Mouse (Mus musculus): ENCODE data around the gene Trpm4. TPM values are rescaled to one million over a fixed set of nuclear protein-coding genes. Genes with fewer than 3 reads are reported as not detected.

Trpm4 gene
- polyA plus RNA-seq, 1 experiment from 2014 or later = 3.9 TPM

- ATAC-seq (replicated peaks; ENCODE audit: low FRiP score) = no peak
- Histone ChIP-seq H3K36me3 (ENCODE audit: control insufficient read depth, insufficient read depth, low read length) (no peaks in the 10 kb centered on the region; the same call in 1 of the 2 replicates), H3K4me3 (ENCODE audit: low read depth, low read length) (no peak overlapping the region), H3K27ac (ENCODE audit: low read depth, low read length) (no peak overlapping the region), H3K27me3 (replicated peaks; ENCODE audit: control insufficient read depth, insufficient read depth, low read length) (no peaks in the 10 kb centered on the region), H3K9me3 (ENCODE audit: control insufficient read depth, low read length) (no peaks in the 10 kb centered on the region), H3K9ac (ENCODE audit: low read depth, low read length) (no peak overlapping the region), H3K4me2 (no peak overlapping the region), H3K4me1 (replicated peaks; ENCODE audit: control insufficient read depth, insufficient read depth, low read length) (0 out of 2 replicates have a peak, but pooled peaks cover 2% of the 10 kb centered on the region)
- DNase-seq (ENCODE audit: low spot score) = no peak
- 44% methylated on average over 8 of the region's 8 CpGs for WGBS
Measured at GRCm38 (mm10) chr7:45312023-45312422, 21.6 kb downstream of the Trpm4 start.

GRCm38 (mm10) chr7:45309455-45309854, 24.1 kb downstream of the Trpm4 start:
- no peak overlapping the region for H3K27ac ChIP-seq (ENCODE audit: low read depth, low read length)
- DNase-seq (ENCODE audit: low spot score) (no peak), ATAC-seq (replicated peaks; ENCODE audit: low FRiP score) (no peak)
- no peak overlapping the region for H3K4me2 ChIP-seq
- 14% methylated on average over 9 of the region's 9 CpGs for WGBS
- no peak overlapping the region for H3K9ac ChIP-seq (ENCODE audit: low read depth, low read length)
- no peaks in the 10 kb centered on the region; the same call in 1 of the 2 replicates for H3K27me3 ChIP-seq (replicated peaks; ENCODE audit: control insufficient read depth, insufficient read depth, low read length)
- H3K9me3 ChIP-seq (ENCODE audit: control insufficient read depth, low read length) = no peaks in the 10 kb centered on the region
- H3K36me3 ChIP-seq (ENCODE audit: control insufficient read depth, insufficient read depth, low read length) = no peaks in the 10 kb centered on the region; the same call in 1 of the 2 replicates
- H3K4me1 ChIP-seq (replicated peaks; ENCODE audit: control insufficient read depth, insufficient read depth, low read length) = 0 out of 2 replicates have a peak, but pooled peaks cover 2% of the 10 kb centered on the region
- no peak overlapping the region for H3K4me3 ChIP-seq (ENCODE audit: low read depth, low read length)

GRCm38 (mm10) chr7:45308551-45309240, 24.9 kb downstream of the Trpm4 start:
- 52% methylated on average over 15 of the region's 15 CpGs for WGBS
- 0 out of 2 replicates have a peak overlapping the region, but pooled peaks have one; percentile 12 for H3K4me2 ChIP-seq
- H3K9ac ChIP-seq (ENCODE audit: low read depth, low read length) = no peak overlapping the region
- H3K27me3 ChIP-seq (replicated peaks; ENCODE audit: control insufficient read depth, insufficient read depth, low read length) = no peaks in the 10 kb centered on the region; the same call in 1 of the 2 replicates
- H3K4me1 ChIP-seq (replicated peaks; ENCODE audit: control insufficient read depth, insufficient read depth, low read length) = 0 out of 2 replicates have a peak, but pooled peaks cover 2% of the 10 kb centered on the region
- H3K4me3 ChIP-seq (ENCODE audit: low read depth, low read length) = no peak overlapping the region
- DNase-seq (ENCODE audit: low spot score) (no peak), ATAC-seq (replicated peaks; ENCODE audit: low FRiP score) (no peak)
- no peak overlapping the region for H3K27ac ChIP-seq (ENCODE audit: low read depth, low read length)
- no peaks in the 10 kb centered on the region for H3K9me3 ChIP-seq (ENCODE audit: control insufficient read depth, low read length)
- H3K36me3 ChIP-seq (ENCODE audit: control insufficient read depth, insufficient read depth, low read length) = no peaks in the 10 kb centered on the region

GRCm38 (mm10) chr7:45305275-45305674, 28.3 kb downstream of the Trpm4 start:
- Histone ChIP-seq H3K9ac (ENCODE audit: low read depth, low read length) (no peak overlapping the region), H3K36me3 (ENCODE audit: control insufficient read depth, insufficient read depth, low read length) (no peaks in the 10 kb centered on the region), H3K4me2 (peak overlapping the region; percentile 42), H3K9me3 (ENCODE audit: control insufficient read depth, low read length) (no peaks in the 10 kb centered on the region), H3K27ac (ENCODE audit: low read depth, low read length) (no peak overlapping the region), H3K4me1 (replicated peaks; ENCODE audit: control insufficient read depth, insufficient read depth, low read length) (0 out of 2 replicates have a peak, but pooled peaks cover 2% of the 10 kb centered on the region), H3K27me3 (replicated peaks; ENCODE audit: control insufficient read depth, insufficient read depth, low read length) (no peaks in the 10 kb centered on the region; the same call in 1 of the 2 replicates), H3K4me3 (ENCODE audit: low read depth, low read length) (no peak overlapping the region)
- ATAC-seq (replicated peaks; ENCODE audit: low FRiP score) (peak; percentile 69), DNase-seq (ENCODE audit: low spot score) (peak; percentile 73)
- WGBS = 4% methylated on average over 17 of the region's 17 CpGs

- Histone ChIP-seq H3K4me2 (peak overlapping the region; percentile 42), H3K27me3 (replicated peaks; ENCODE audit: control insufficient read depth, insufficient read depth, low read length) (no peaks in the 10 kb centered on the region; the same call in 1 of the 2 replicates), H3K9me3 (ENCODE audit: control insufficient read depth, low read length) (no peaks in the 10 kb centered on the region), H3K4me3 (ENCODE audit: low read depth, low read length) (no peak overlapping the region), H3K4me1 (replicated peaks; ENCODE audit: control insufficient read depth, insufficient read depth, low read length) (0 out of 2 replicates have a peak, but pooled peaks cover 2% of the 10 kb centered on the region), H3K9ac (ENCODE audit: low read depth, low read length) (no peak overlapping the region), H3K36me3 (ENCODE audit: control insufficient read depth, insufficient read depth, low read length) (no peaks in the 10 kb centered on the region), H3K27ac (ENCODE audit: low read depth, low read length) (no peak overlapping the region)
- 14% methylated on average over 11 of the region's 13 CpGs for WGBS
- peak; percentile 21; the same call in 1 of the 2 replicates for ATAC-seq (replicated peaks; ENCODE audit: low FRiP score)
- no peak for DNase-seq (ENCODE audit: low spot score)
Measured at GRCm38 (mm10) chr7:45304869-45305268, 28.7 kb downstream of the Trpm4 start.

GRCm38 (mm10) chr7:45302626-45303025, 31.0 kb downstream of the Trpm4 start:
- Histone ChIP-seq H3K4me3 (ENCODE audit: low read depth, low read length) (no peak overlapping the region), H3K9ac (ENCODE audit: low read depth, low read length) (no peak overlapping the region), H3K27me3 (replicated peaks; ENCODE audit: control insufficient read depth, insufficient read depth, low read length) (no peaks in the 10 kb centered on the region; the same call in 1 of the 2 replicates), H3K4me2 (no peak overlapping the region), H3K36me3 (ENCODE audit: control insufficient read depth, insufficient read depth, low read length) (no peaks in the 10 kb centered on the region), H3K27ac (ENCODE audit: low read depth, low read length) (no peak overlapping the region), H3K9me3 (ENCODE audit: control insufficient read depth, low read length) (no peaks in the 10 kb centered on the region), H3K4me1 (replicated peaks; ENCODE audit: control insufficient read depth, insufficient read depth, low read length) (no peaks in the 10 kb centered on the region)
- no peak for ATAC-seq (replicated peaks; ENCODE audit: low FRiP score)
- DNase-seq (ENCODE audit: low spot score) = no peak
- 79% methylated on average over 8 of the region's 8 CpGs for WGBS

- DNase-seq (ENCODE audit: low spot score) (no peak), ATAC-seq (replicated peaks; ENCODE audit: low FRiP score) (no peak)
- H3K9me3 ChIP-seq (ENCODE audit: control insufficient read depth, low read length) = no peaks in the 10 kb centered on the region
- H3K4me2 ChIP-seq = no peak overlapping the region
- no peaks in the 10 kb centered on the region for H3K36me3 ChIP-seq (ENCODE audit: control insufficient read depth, insufficient read depth, low read length)
- no peaks in the 10 kb centered on the region; the same call in 1 of the 2 replicates for H3K27me3 ChIP-seq (replicated peaks; ENCODE audit: control insufficient read depth, insufficient read depth, low read length)
- H3K4me3 ChIP-seq (ENCODE audit: low read depth, low read length) = no peak overlapping the region
- H3K27ac ChIP-seq (ENCODE audit: low read depth, low read length) = no peak overlapping the region
- WGBS = 18% methylated on average over 6 of the region's 6 CpGs
- H3K4me1 ChIP-seq (replicated peaks; ENCODE audit: control insufficient read depth, insufficient read depth, low read length) = no peaks in the 10 kb centered on the region
- no peak overlapping the region for H3K9ac ChIP-seq (ENCODE audit: low read depth, low read length)
Measured at GRCm38 (mm10) chr7:45300270-45300669, 33.3 kb downstream of the Trpm4 start.

- Histone ChIP-seq H3K27ac (ENCODE audit: low read depth, low read length) (no peak overlapping the region), H3K4me2 (no peak overlapping the region), H3K9me3 (ENCODE audit: control insufficient read depth, low read length) (no peaks in the 10 kb centered on the region), H3K36me3 (ENCODE audit: control insufficient read depth, insufficient read depth, low read length) (no peaks in the 10 kb centered on the region), H3K4me3 (ENCODE audit: low read depth, low read length) (no peak overlapping the region), H3K9ac (ENCODE audit: low read depth, low read length) (no peak overlapping the region), H3K4me1 (replicated peaks; ENCODE audit: control insufficient read depth, insufficient read depth, low read length) (no peaks in the 10 kb centered on the region), H3K27me3 (replicated peaks; ENCODE audit: control insufficient read depth, insufficient read depth, low read length) (no peaks in the 10 kb centered on the region; the same call in 1 of the 2 replicates)
- ATAC-seq (replicated peaks; ENCODE audit: low FRiP score) = 0 out of 2 replicates have a peak, but pooled peaks have one; percentile 57
- DNase-seq (ENCODE audit: low spot score) = no peak
- 11% methylated on average over 5 of the region's 5 CpGs for WGBS
Measured at GRCm38 (mm10) chr7:45299752-45300151, 33.8 kb downstream of the Trpm4 start.

GRCm38 (mm10) chr7:45297563-45297962, 36.0 kb downstream of the Trpm4 start:
- Histone ChIP-seq H3K9ac (ENCODE audit: low read depth, low read length) (no peak overlapping the region), H3K27me3 (replicated peaks; ENCODE audit: control insufficient read depth, insufficient read depth, low read length) (no peaks in the 10 kb centered on the region), H3K27ac (ENCODE audit: low read depth, low read length) (no peak overlapping the region), H3K4me1 (replicated peaks; ENCODE audit: control insufficient read depth, insufficient read depth, low read length) (no peaks in the 10 kb centered on the region), H3K36me3 (ENCODE audit: control insufficient read depth, insufficient read depth, low read length) (no peaks in the 10 kb centered on the region), H3K9me3 (ENCODE audit: control insufficient read depth, low read length) (no peaks in the 10 kb centered on the region), H3K4me2 (no peak overlapping the region), H3K4me3 (ENCODE audit: low read depth, low read length) (no peak overlapping the region)
- WGBS = 66% methylated on average over 3 of the region's 3 CpGs
- ATAC-seq (replicated peaks; ENCODE audit: low FRiP score) (no peak), DNase-seq (ENCODE audit: low spot score) (no peak)

Data from liver, embryonic 11.5 days (tissue).